Comparison of ENCODE assay signal across 8 mouse cellular contexts in genomic region chr16:20517701-20518374, GRCm38 (mm10). TPM values are rescaled to one million over a fixed set of nuclear protein-coding genes. Genes with fewer than 3 reads are reported as not detected.
DNase-seq lines count a peak whose midpoint lies in the region; ATAC-seq and TF ChIP-seq lines count a peak whose summit lies in the region.

No protein-coding gene starts in this region.

- H3K9ac ChIP-seq in forebrain, postnatal 0 days = peak overlapping the region; percentile 94
- peak overlapping the region; percentile 98 for H3K9ac ChIP-seq in lung, embryonic 16.5 days (ENCODE audit: low read length)
- peak overlapping the region; percentile 90 for H3K9ac ChIP-seq in stomach, embryonic 14.5 days (replicated peaks; ENCODE audit: low read depth, low read length)

- peak overlapping the region; percentile 86 for H3K27ac ChIP-seq in forebrain, postnatal 0 days (ENCODE audit: low read depth, low read length)
- peak overlapping the region; percentile 91 for H3K27ac ChIP-seq in lung, embryonic 16.5 days (ENCODE audit: low read length)
- H3K27ac ChIP-seq in stomach, embryonic 14.5 days (ENCODE audit: low read length) = peak overlapping the region; percentile 94

- no peaks in the 10 kb centered on the region for H3K9me3 ChIP-seq in forebrain, postnatal 0 days (ENCODE audit: low read length)
- no peaks in the 10 kb centered on the region for H3K9me3 ChIP-seq in lung, embryonic 16.5 days (ENCODE audit: control insufficient read depth, low read length)
- H3K9me3 ChIP-seq in stomach, embryonic 14.5 days (ENCODE audit: control insufficient read depth, low read depth, low read length) = no peaks in the 10 kb centered on the region

- peaks cover 18% of the 10 kb centered on the region; the same call in 1 of the 2 replicates for H3K36me3 ChIP-seq in forebrain, postnatal 0 days (ENCODE audit: insufficient read depth)
- 0 out of 2 replicates have a peak, but pooled peaks cover under 1% of the 10 kb centered on the region for H3K36me3 ChIP-seq in lung, embryonic 16.5 days (ENCODE audit: control insufficient read depth, insufficient read depth, low read length)
- peaks cover 5% of the 10 kb centered on the region for H3K36me3 ChIP-seq in stomach, embryonic 14.5 days (ENCODE audit: control insufficient read depth, insufficient read depth, low read length)

- WGBS in forebrain, postnatal 0 days = 1% methylated on average over 6 of the region's 6 CpGs
- WGBS in lung, embryonic 16.5 days = 0% methylated on average over 6 of the region's 6 CpGs
- 0% methylated on average over 6 of the region's 6 CpGs for WGBS in stomach, embryonic 14.5 days

- peak; percentile 35 for DNase-seq in gastrocnemius, postnatal 14 days
- no peak for DNase-seq in gastrocnemius, adult 18-20 months (ENCODE audit: low spot score)
- no peak for DNase-seq in forebrain, postnatal 0 days
- DNase-seq in kidney, adult 18-20 months = peak; percentile 43
- DNase-seq in frontal cortex, adult 2 months (ENCODE audit: extremely low spot score in 1 of 2, low spot score in 1 of 2) = no peak

- H3K27me3 ChIP-seq in forebrain, postnatal 0 days (ENCODE audit: insufficient read depth, low read length) = no peaks in the 10 kb centered on the region
- no peaks in the 10 kb centered on the region for H3K27me3 ChIP-seq in lung, embryonic 16.5 days (ENCODE audit: control insufficient read depth, insufficient read depth, low read depth, low read length)
- H3K27me3 ChIP-seq in stomach, embryonic 14.5 days (ENCODE audit: control insufficient read depth, insufficient read depth, low read length) = no peaks in the 10 kb centered on the region

- H3K4me1 ChIP-seq in forebrain, postnatal 0 days (ENCODE audit: insufficient read depth) = peaks cover 9% of the 10 kb centered on the region; the same call in 1 of the 2 replicates
- peaks cover 11% of the 10 kb centered on the region for H3K4me1 ChIP-seq in lung, embryonic 16.5 days (replicated peaks; ENCODE audit: control insufficient read depth, insufficient read depth, low read length)
- 0 out of 2 replicates have a peak, but pooled peaks cover 10% of the 10 kb centered on the region for H3K4me1 ChIP-seq in stomach, embryonic 14.5 days (ENCODE audit: control insufficient read depth, insufficient read depth, low read length)

- H3K4me3 ChIP-seq in forebrain, postnatal 0 days (ENCODE audit: low read depth, low read length) = peak overlapping the region; percentile 93
- peak overlapping the region; percentile 92 for H3K4me3 ChIP-seq in lung, embryonic 16.5 days (ENCODE audit: low read length)
- H3K4me3 ChIP-seq in stomach, embryonic 14.5 days (ENCODE audit: low read depth, low read length) = peak overlapping the region; percentile 94

- intact Hi-C loops in gastrocnemius, postnatal 14 days (cut with DNase I; ENCODE audit: low total_unique reads) = no loop called here

- peak; percentile 15 for ATAC-seq in activated CD4-positive, CD25-positive, alpha-beta regulatory T cell, adult 4 months
- peak; percentile 17 for ATAC-seq in forebrain, postnatal 0 days
- peak; percentile 51 for ATAC-seq in lung, embryonic 16.5 days (ENCODE audit: low read depth)
- peak; percentile 36; the same call in 1 of the 2 replicates for ATAC-seq in stomach, embryonic 14.5 days (ENCODE audit: insufficient number of reproducible peaks, insufficient read depth, low FRiP score, low read depth)

- H3K4me2 ChIP-seq in forebrain, postnatal 0 days (ENCODE audit: low read depth) = peak overlapping the region; percentile 86
- peak overlapping the region; percentile 86 for H3K4me2 ChIP-seq in lung, embryonic 16.5 days (ENCODE audit: low read depth, low read length)
- H3K4me2 ChIP-seq in stomach, embryonic 14.5 days (replicated peaks; ENCODE audit: low read depth, low read length) = peak overlapping the region; percentile 82

- no peak for TF ChIP-seq CTCF in forebrain, postnatal 0 days (IDR thresholded peaks at IDR 0.05; ENCODE audit: low read depth)

RNA-seq across cellular contexts. Expression of gene Dvl3, which starts 1.1 kb away (rescaled TPM):
- 10 to 100 TPM; 28.2 to 31.0 TPM for total RNA-seq in gastrocnemius, postnatal 14 days (2021)
- total RNA-seq in gastrocnemius, adult 18-20 months (2021) = 10 to 100 TPM; 28.4 to 32.0 TPM
- polyA plus RNA-seq in activated CD4-positive, CD25-positive, alpha-beta regulatory T cell, adult 4 months (2017; shearing (Covaris generic)) = 10 to 100 TPM; 13.2 to 13.7 TPM
- total RNA-seq in forebrain, postnatal 0 days (2014; rRNA removed) = 21.1 and 28.6 TPM in 2 replicates
- polyA plus RNA-seq in forebrain, postnatal 0 days (2015; fragmentation: Nextera tagmentation; extraction: Ambion mirVana) = 23.9 and 25.8 TPM in 2 replicates
- 17.4 and 19.9 TPM in 2 replicates for polyA plus RNA-seq in lung, embryonic 16.5 days (2015; fragmentation: Nextera tagmentation; extraction: Ambion mirVana)
- 29.2 and 31.7 TPM in 2 replicates for polyA plus RNA-seq in stomach, embryonic 14.5 days (2014; fragmentation: Nextera tagmentation; extraction: Ambion mirVana)
- 50.7 and 54.1 TPM in 2 replicates for polyA plus RNA-seq in frontal cortex, adult 2 months (2012; rRNA removed)

RNA-seq across cellular contexts. Expression of gene Ap2m1, which starts 17.4 kb away (rescaled TPM):
- 100 to 1,000 TPM; 127 to 134 TPM for total RNA-seq in gastrocnemius, postnatal 14 days (2021)
- 100 to 1,000 TPM; 121 to 146 TPM for total RNA-seq in gastrocnemius, adult 18-20 months (2021)
- 100 to 1,000 TPM; 467 to 550 TPM for polyA plus RNA-seq in activated CD4-positive, CD25-positive, alpha-beta regulatory T cell, adult 4 months (2017; shearing (Covaris generic))
- 958 and 994 TPM in 2 replicates for total RNA-seq in forebrain, postnatal 0 days (2014; rRNA removed)
- polyA plus RNA-seq in forebrain, postnatal 0 days (2015; fragmentation: Nextera tagmentation; extraction: Ambion mirVana) = 1,434 and 1,486 TPM in 2 replicates
- 624 and 630 TPM in 2 replicates for polyA plus RNA-seq in lung, embryonic 16.5 days (2015; fragmentation: Nextera tagmentation; extraction: Ambion mirVana)
- polyA plus RNA-seq in stomach, embryonic 14.5 days (2014; fragmentation: Nextera tagmentation; extraction: Ambion mirVana) = 586 and 625 TPM in 2 replicates
- polyA plus RNA-seq in frontal cortex, adult 2 months (2012; rRNA removed) = 1,374 and 1,412 TPM in 2 replicates

RNA-seq across cellular contexts. Expression of gene Eif2b5, which starts 19.2 kb away (rescaled TPM):
- 10 to 100 TPM; 43.0 to 44.9 TPM for total RNA-seq in gastrocnemius, postnatal 14 days (2021)
- total RNA-seq in gastrocnemius, adult 18-20 months (2021) = 10 to 100 TPM; 52.6 to 54.4 TPM
- 10 to 100 TPM; 13.7 to 14.5 TPM for polyA plus RNA-seq in activated CD4-positive, CD25-positive, alpha-beta regulatory T cell, adult 4 months (2017; shearing (Covaris generic))
- 91.3 and 102 TPM in 2 replicates for total RNA-seq in forebrain, postnatal 0 days (2014; rRNA removed)
- polyA plus RNA-seq in forebrain, postnatal 0 days (2015; fragmentation: Nextera tagmentation; extraction: Ambion mirVana) = 70.8 and 77.6 TPM in 2 replicates
- 93.5 and 94.5 TPM in 2 replicates for polyA plus RNA-seq in lung, embryonic 16.5 days (2015; fragmentation: Nextera tagmentation; extraction: Ambion mirVana)
- polyA plus RNA-seq in stomach, embryonic 14.5 days (2014; fragmentation: Nextera tagmentation; extraction: Ambion mirVana) = 83.8 and 87.3 TPM in 2 replicates
- 40.7 and 46.6 TPM in 2 replicates for polyA plus RNA-seq in frontal cortex, adult 2 months (2012; rRNA removed)

RNA-seq across cellular contexts. Expression of gene Abcf3, which starts 30.5 kb away (rescaled TPM):
- 10 to 100 TPM; 47.1 to 53.6 TPM for total RNA-seq in gastrocnemius, postnatal 14 days (2021)
- 10 to 100 TPM; 50.3 to 69.8 TPM for total RNA-seq in gastrocnemius, adult 18-20 months (2021)
- 10 to 100 TPM; 49.5 to 57.2 TPM for polyA plus RNA-seq in activated CD4-positive, CD25-positive, alpha-beta regulatory T cell, adult 4 months (2017; shearing (Covaris generic))
- total RNA-seq in forebrain, postnatal 0 days (2014; rRNA removed) = 71.7 and 72.7 TPM in 2 replicates
- polyA plus RNA-seq in forebrain, postnatal 0 days (2015; fragmentation: Nextera tagmentation; extraction: Ambion mirVana) = 58.0 and 60.3 TPM in 2 replicates
- 57.9 and 67.9 TPM in 2 replicates for polyA plus RNA-seq in lung, embryonic 16.5 days (2015; fragmentation: Nextera tagmentation; extraction: Ambion mirVana)
- 53.0 and 53.5 TPM in 2 replicates for polyA plus RNA-seq in stomach, embryonic 14.5 days (2014; fragmentation: Nextera tagmentation; extraction: Ambion mirVana)
- polyA plus RNA-seq in frontal cortex, adult 2 months (2012; rRNA removed) = 72.5 and 86.0 TPM in 2 replicates

Comparison
In these comparisons a context has a peak if more than half of its experiments do, and no peak if none do; other contexts are left out.
1. DNase-seq: peak in gastrocnemius, postnatal 14 days (single experiment) and kidney, adult 18-20 months (single experiment); none in gastrocnemius, adult 18-20 months (single experiment), forebrain, postnatal 0 days (single experiment) and frontal cortex, adult 2 months (0 of 2).
2. Peak in every context shown above with its lines, with median percentiles within 50 percentile points of each other: ATAC-seq, H3K27ac ChIP-seq, H3K4me2 ChIP-seq, H3K4me3 ChIP-seq and H3K9ac ChIP-seq.